Mouse (Mus musculus) neural tube, embryonic 11.5 days (tissue): ENCODE data around the gene Osbpl3. TPM values are rescaled to one million over a fixed set of nuclear protein-coding genes. Genes with fewer than 3 reads are reported as not detected.

Experiments
- ATAC-seq: fragments of 200-750 bp; cut with Nextera tagmentation; 2 replicates; pipeline ENCODE4 v1.8.0; 2017; ENCODE audit warnings: moderate number of reproducible peaks, mild to moderate bottlenecking, moderate TSS enrichment, moderate library complexity; ENCODE audit not compliant: insufficient read depth, low FRiP score, low TSS enrichment
- DNase-seq: peaks from one replicate; pipeline ENCODE4 v3.0.0-alpha.2; 2015; ENCODE audit warnings: low spot score
- H3K27ac ChIP-seq: fragments of 300-500 bp; sonication (generic); 2 replicates; pipeline ENCODE4 v1.5.1; 2014; ENCODE audit warnings: low read depth, mild to moderate bottlenecking, low read length
- H3K27me3 ChIP-seq: fragments of 300-500 bp; sonication (generic); 2 replicates; pipeline ENCODE4 v1.6.1; 2014; ENCODE audit warnings: mild to moderate bottlenecking, low read length, mixed read lengths; ENCODE audit not compliant: control insufficient read depth, insufficient read depth
- H3K36me3 ChIP-seq: fragments of 300-500 bp; sonication (generic); 2 replicates; pipeline ENCODE4 v1.6.1; 2014; ENCODE audit warnings: mild to moderate bottlenecking, low read length, moderate library complexity, mixed read lengths; ENCODE audit not compliant: control insufficient read depth, insufficient read depth
- H3K4me1 ChIP-seq: fragments of 300-500 bp; sonication (generic); 2 replicates; pipeline ENCODE4 v1.6.1; 2014; ENCODE audit warnings: low read length, mixed read lengths; ENCODE audit not compliant: control insufficient read depth, insufficient read depth
- H3K4me2 ChIP-seq: fragments of 300-500 bp; sonication (generic); 2 replicates; pipeline ENCODE4 v1.6.1; 2014; ENCODE audit warnings: low read depth, mild to moderate bottlenecking, moderate library complexity
- H3K4me3 ChIP-seq: fragments of 300-500 bp; sonication (generic); 2 replicates; pipeline ENCODE4 v1.5.1; 2014; ENCODE audit warnings: low read depth, low read length
- H3K9ac ChIP-seq: fragments of 300-500 bp; sonication (generic); 2 replicates; pipeline ENCODE4 v1.6.1; 2014; ENCODE audit warnings: mild to moderate bottlenecking, low read length
- H3K9me3 ChIP-seq: fragments of 300-500 bp; sonication (generic); 2 replicates; pipeline ENCODE4 v1.6.1; 2016; ENCODE audit warnings: low read length; ENCODE audit not compliant: control insufficient read depth
- WGBS: fragments of 180-500 bp; shearing (Covaris S2); extraction: QIAGEN DNeasy Blood & Tissue Kit; methylation state at CpG from one replicate; pipeline ENCODE4 v1.1.7; 2014; 5-methylcytosine and 5-hydroxymethylcytosine counted together
- polyA plus RNA-seq: library from polyadenylated mRNA; unstranded; fragments of >200 nt; fragmentation: Nextera tagmentation; extraction: Ambion mirVana; gene quantifications from 2 replicates; pipeline ENCODE4 v1.2.1, GENCODE M21; 2014

Gene Osbpl3
- polyA plus RNA-seq, 1 experiment from 2014 or later: 5.0 TPM

DNA sequence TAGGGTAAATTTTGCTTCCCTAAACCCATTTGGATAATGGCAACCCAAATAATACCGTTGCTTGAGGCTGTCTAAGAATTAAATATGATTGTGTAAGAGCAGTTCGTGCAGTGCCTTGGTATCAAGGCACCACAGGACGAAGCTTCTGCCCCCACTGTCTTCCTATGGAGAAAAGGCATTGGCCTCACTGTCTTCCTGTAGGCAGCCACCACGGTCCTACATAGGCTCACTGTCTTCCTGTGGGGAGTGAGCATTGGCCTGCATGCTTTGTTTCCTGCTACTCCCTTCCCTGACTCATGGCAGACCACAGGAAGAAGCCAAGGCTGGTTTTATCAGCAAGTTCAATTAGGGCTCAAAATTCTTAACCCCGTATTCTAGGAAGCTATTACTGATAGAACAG, 3.3 kb upstream of the Osbpl3 start:
- no peak for ATAC-seq
- no peak overlapping the region for H3K4me2 ChIP-seq
- no peak overlapping the region for H3K9ac ChIP-seq
- DNase-seq: no peak
- H3K9me3 ChIP-seq: no peaks in the 10 kb centered on the region
- H3K27me3 ChIP-seq: no peaks in the 10 kb centered on the region
- no peaks in the 10 kb centered on the region for H3K36me3 ChIP-seq
- H3K4me1 ChIP-seq: peaks cover 7% of the 10 kb centered on the region; the same call in 1 of the 2 replicates
- no peak overlapping the region for H3K27ac ChIP-seq
- no peak overlapping the region for H3K4me3 ChIP-seq
- 80% methylated on average over 5 of the region's 5 CpGs for WGBS

DNA sequence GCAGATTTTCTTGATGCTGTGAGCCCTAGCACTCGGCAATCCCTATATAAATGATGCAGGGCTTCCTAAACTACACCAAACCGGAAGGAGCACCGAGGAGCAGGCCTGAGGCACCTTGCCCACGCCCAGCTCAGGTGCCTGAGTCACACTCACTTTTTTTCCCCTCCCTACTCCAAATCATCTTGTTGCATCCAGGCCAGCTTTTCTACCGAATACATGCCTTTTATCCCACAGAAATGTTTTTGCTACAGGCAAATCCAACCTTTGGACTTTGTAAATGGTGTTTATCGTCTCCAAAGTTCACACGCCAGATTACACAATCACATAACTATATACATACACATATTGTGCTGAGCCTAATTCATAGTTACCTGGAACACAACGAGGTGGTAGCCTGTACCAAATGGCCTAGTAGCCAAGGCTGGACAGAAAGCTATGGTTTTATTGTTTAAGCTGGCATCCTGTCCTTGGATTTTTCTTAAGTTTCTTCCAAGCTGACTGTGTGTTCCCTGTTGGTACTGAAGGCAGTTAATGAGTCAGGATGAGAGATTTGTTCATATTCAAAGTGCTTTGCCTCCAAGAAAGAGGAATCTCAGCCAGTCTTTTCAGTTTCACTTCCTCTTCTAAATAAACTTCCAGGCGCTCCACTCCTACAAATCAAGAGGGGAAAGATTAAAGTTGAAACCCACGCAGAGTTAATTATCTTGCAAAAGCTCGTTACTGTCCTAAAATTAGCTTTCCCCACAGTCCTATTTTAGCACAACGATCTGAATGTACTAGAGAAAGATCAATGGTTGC, 1.7 kb upstream of the Osbpl3 start:
- peaks cover 7% of the 10 kb centered on the region; the same call in 1 of the 2 replicates for H3K4me1 ChIP-seq
- no peaks in the 10 kb centered on the region for H3K9me3 ChIP-seq
- H3K36me3 ChIP-seq: no peaks in the 10 kb centered on the region
- no peak overlapping the region for H3K4me3 ChIP-seq
- DNase-seq (no peak), ATAC-seq (no peak)
- 87% methylated on average over 12 of the region's 12 CpGs for WGBS
- no peaks in the 10 kb centered on the region for H3K27me3 ChIP-seq
- H3K27ac ChIP-seq: no peak overlapping the region
- no peak overlapping the region for H3K4me2 ChIP-seq
- no peak overlapping the region for H3K9ac ChIP-seq

DNA sequence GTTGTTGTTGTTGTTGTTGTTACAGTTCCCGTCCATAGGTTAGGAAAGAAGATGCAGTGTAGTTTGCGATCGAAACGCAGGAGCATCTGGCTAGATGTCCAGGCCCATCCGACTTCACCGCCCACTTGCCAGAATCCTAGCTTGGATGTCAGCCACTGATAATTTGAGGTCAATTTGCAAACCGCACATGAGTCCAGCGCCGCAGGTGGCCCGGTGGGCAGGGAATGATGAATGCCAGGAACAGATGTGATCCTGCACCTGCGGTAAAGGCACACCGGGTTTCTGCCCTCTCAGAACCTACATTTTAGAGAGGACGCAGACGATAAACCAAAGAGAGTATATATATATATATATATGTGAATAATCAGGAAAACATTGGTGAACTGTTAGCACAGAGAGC, 705 bp upstream of the Osbpl3 start:
- H3K36me3 ChIP-seq: no peaks in the 10 kb centered on the region
- no peaks in the 10 kb centered on the region for H3K9me3 ChIP-seq
- no peak overlapping the region for H3K27ac ChIP-seq
- no peak overlapping the region; the same call in 1 of the 2 replicates for H3K4me3 ChIP-seq
- ATAC-seq (no peak), DNase-seq (peak; percentile 21)
- WGBS: 65% methylated on average over 14 of the region's 14 CpGs
- H3K4me1 ChIP-seq: peaks cover 7% of the 10 kb centered on the region; the same call in 1 of the 2 replicates
- no peaks in the 10 kb centered on the region for H3K27me3 ChIP-seq
- H3K4me2 ChIP-seq: peak overlapping the region; percentile 94
- H3K9ac ChIP-seq: no peak overlapping the region

DNA sequence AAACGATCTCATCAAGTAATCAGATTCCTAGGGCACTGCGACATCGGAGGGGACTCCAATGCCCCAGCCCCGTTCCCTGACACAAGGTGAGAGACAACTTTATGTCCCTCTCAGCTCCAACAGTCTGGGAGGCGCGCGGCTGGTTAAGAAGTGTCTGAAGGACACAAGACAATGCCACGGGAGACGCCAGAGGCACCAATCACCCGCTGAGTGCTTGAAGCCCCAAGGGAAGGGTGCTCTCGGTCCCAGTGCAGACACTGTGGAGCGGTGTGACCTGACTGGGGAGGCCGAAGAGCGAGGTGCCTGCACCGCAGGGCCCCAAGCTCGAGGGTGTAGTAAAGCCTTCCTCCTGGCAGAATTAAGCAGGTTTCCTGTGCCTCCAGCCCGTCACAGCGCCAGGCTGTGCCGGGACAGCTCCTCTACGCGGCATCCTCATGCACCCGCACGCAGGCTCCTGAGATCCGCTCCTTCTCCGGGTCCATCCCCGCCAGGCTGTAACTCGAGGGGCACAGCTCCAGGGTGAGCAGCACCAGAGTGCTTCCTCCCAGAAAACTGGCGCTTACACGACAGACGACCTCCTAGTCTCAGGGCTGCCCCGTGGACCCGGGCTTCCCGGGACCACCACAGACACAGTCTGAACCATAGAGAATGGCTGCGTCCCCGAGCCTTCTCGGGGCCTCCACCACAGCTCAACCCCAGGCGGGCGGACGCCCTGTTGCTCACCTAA, 736 bp downstream of the Osbpl3 start:
- no peak overlapping the region; the same call in 1 of the 2 replicates for H3K27ac ChIP-seq
- H3K4me1 ChIP-seq: peaks cover 7% of the 10 kb centered on the region; the same call in 1 of the 2 replicates
- ATAC-seq (peak; percentile 61), DNase-seq (no peak)
- no peaks in the 10 kb centered on the region for H3K36me3 ChIP-seq
- peak overlapping the region; percentile 60 for H3K4me3 ChIP-seq
- peak overlapping the region; percentile 94 for H3K4me2 ChIP-seq
- no peaks in the 10 kb centered on the region for H3K27me3 ChIP-seq
- under 1% methylated on average over 39 of the region's 39 CpGs for WGBS
- peak overlapping the region; percentile 65 for H3K9ac ChIP-seq
- no peaks in the 10 kb centered on the region for H3K9me3 ChIP-seq

DNA sequence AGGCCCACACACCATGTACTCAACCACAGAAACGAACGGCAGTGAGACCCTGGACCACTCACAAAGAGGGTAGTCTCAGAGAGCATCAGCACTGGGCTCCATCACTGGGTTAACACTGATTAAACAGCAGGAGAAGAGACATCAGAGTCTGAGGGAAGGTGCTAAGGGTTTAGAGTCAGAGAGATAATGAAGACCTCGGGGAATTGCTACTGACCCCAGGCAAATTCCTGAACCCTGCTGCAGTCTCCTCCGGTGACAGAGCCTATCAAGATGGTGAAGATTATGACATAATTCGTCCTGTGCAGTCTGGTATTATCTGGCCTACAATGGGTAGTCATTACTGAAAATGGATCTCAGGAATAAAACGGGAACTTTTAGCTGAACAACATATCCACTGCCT, 2.4 kb downstream of the Osbpl3 start:
- H3K4me1 ChIP-seq: peaks cover 7% of the 10 kb centered on the region; the same call in 1 of the 2 replicates
- DNase-seq: no peak
- 68% methylated on average over 6 of the region's 6 CpGs for WGBS
- H3K27me3 ChIP-seq: no peaks in the 10 kb centered on the region
- no peak overlapping the region for H3K4me3 ChIP-seq
- no peak for ATAC-seq
- no peaks in the 10 kb centered on the region for H3K9me3 ChIP-seq
- no peak overlapping the region for H3K4me2 ChIP-seq
- H3K27ac ChIP-seq: no peak overlapping the region
- no peaks in the 10 kb centered on the region for H3K36me3 ChIP-seq
- no peak overlapping the region for H3K9ac ChIP-seq

DNA sequence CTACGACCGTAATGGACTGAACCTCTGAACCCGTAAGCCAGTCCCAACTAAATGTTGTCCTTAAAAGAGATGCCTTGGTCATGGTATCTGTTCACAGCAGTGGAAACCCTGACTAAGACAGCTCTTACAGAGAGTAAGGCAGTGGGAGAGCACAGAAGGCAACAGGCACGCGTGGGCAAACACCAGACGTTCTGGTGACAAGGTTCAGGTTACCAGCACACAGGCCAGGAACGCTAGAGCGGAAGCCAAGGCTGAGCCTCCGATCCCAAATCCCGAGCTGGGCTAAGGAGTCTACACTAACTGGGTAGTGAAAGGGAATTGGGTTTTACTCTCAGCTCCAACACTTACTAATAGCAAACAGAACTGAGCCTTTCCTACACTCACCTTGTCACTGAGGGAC, 3.8 kb downstream of the Osbpl3 start:
- Histone ChIP-seq H3K4me1 (peaks cover 7% of the 10 kb centered on the region; the same call in 1 of the 2 replicates), H3K9ac (no peak overlapping the region), H3K27ac (no peak overlapping the region), H3K36me3 (no peaks in the 10 kb centered on the region), H3K9me3 (no peaks in the 10 kb centered on the region), H3K4me3 (no peak overlapping the region), H3K27me3 (no peaks in the 10 kb centered on the region), H3K4me2 (no peak overlapping the region)
- WGBS: 90% methylated on average over 10 of the region's 10 CpGs
- ATAC-seq (no peak), DNase-seq (no peak)

DNA sequence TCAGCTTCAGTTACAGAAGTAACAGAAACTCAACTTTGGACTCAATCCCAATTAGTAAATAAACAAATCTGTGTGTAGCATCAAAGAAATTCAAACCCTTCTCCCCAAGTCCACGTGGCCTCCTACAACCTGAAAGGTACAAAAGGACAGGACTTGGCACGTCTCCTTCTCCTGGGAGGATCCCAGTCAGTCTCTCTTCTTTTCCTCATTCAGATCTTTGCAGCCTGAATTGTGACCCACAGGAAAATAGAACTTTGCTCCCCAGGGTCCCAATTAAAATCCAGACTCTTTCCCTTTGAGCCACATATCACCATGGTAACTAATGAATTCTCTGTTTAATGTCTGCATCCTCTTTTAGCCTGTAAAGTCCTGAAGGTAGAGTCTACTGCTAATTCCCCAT, 10.4 kb downstream of the Osbpl3 start:
- no peak for DNase-seq
- no peak for ATAC-seq
- Histone ChIP-seq H3K9me3 (no peaks in the 10 kb centered on the region), H3K27ac (no peak overlapping the region), H3K4me3 (no peak overlapping the region), H3K9ac (no peak overlapping the region), H3K27me3 (no peaks in the 10 kb centered on the region), H3K36me3 (no peaks in the 10 kb centered on the region), H3K4me2 (no peak overlapping the region), H3K4me1 (no peaks in the 10 kb centered on the region)
- 58% methylated on average over 2 of the region's 2 CpGs for whole genome bisulfite sequencing

DNA sequence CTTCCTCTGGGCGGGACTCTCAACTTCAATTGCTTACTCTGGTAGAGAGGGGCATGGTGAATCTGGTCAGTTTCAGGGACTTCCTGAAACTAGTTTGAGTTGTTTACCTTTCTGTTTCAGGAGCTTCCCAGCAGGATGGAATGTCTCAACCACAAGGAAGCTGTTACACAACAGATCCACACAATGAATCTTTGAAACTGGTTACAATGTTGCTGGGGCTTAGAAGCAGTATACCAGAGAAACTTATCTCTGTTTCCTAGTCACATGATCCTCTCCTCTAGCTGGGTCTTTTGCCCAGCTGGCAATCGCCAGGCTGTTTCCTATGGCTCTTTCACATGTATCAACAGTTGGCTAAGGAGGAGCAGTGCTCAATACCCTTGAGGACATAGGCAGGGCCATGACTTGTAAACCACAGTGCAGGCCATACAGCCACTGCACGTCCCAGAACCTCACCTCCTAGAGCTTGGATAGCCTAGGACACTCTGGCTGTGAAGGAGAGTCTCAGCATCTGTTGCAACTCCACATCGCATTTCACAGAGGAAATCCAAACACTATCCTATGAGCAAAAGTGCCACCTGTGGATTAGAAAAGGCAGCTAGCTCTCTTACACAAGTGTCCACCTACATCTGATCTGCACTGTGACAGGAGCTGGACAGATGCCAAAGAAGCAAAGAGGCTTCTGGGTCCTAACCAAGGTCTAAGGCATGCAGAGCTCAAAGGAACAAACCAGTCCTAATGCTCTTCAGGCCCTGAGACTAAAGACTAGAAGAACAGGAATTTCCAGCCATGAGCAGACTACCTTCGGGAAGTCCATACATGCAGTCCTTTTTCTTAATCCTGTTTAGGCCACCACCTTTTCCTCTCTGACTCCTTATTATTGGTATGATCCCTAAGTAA, 14.8 kb downstream of the Osbpl3 start:
- Histone ChIP-seq H3K4me3 (no peak overlapping the region), H3K9me3 (no peaks in the 10 kb centered on the region), H3K27ac (no peak overlapping the region), H3K4me1 (no peaks in the 10 kb centered on the region), H3K4me2 (no peak overlapping the region), H3K36me3 (no peaks in the 10 kb centered on the region), H3K27me3 (no peaks in the 10 kb centered on the region), H3K9ac (no peak overlapping the region)
- no peak for ATAC-seq
- no peak for DNase-seq
- 92% methylated on average over 5 of the region's 5 CpGs for WGBS
